Mouse (Mus musculus) frontal cortex, adult (tissue): Measurements from ENCODE around the gene Washc1.
"Not testable (repeated sequence)": the region's sequence is repeated elsewhere in the genome, so short reads cannot be mapped to it uniquely, and the experiment has no call there.

Experiments used
- ATAC-seq: cut with Nextera tagmentation; 2 replicates; pipeline ENCODE4 v1.9.2; 2017; ENCODE audit warnings: mild to moderate bottlenecking, moderate library complexity, mixed read lengths; ENCODE audit not compliant: low TSS enrichment

Washc1 gene

DNA sequence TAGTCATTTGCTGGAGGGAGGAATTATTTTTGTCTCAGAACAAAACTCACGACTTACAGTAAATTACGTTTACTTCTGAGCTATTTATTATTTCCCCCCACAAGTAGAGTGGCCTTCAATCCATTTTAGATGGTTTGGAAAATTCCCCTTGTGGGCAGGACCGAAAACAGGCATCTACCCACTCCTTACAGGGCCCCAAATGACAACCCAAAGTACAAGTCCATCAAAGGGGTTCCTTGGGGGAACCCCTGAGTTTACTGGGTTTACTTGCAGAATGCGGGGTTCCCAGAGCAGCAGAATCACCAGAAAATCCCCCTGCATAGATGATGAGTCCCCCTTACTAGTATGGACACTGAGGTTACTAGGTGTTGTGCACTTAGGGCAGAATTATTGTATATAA is 821 bp downstream of the Washc1 start:
- ATAC-seq, result no peak

DNA sequence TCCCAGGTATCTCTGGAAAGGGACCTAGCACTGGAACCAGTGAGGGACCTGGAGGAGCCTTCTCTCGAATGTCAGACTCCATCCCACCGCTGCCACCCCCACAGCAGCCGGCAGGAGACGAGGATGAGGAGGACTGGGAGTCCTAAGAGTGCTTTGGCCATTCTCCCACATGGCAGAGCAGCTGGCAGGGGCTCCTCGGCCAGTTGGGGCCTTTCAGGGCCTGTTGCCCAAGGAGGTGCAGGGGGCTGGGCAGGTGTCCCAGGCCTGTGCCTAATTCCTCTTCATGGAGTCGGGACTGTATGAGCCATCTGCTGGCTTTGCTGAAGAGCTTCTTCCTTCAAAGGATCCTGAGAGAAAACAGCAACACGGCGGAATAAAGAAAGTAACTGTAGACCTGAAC is 7.6 kb downstream of the Washc1 start:
- no peak for ATAC-seq

DNA sequence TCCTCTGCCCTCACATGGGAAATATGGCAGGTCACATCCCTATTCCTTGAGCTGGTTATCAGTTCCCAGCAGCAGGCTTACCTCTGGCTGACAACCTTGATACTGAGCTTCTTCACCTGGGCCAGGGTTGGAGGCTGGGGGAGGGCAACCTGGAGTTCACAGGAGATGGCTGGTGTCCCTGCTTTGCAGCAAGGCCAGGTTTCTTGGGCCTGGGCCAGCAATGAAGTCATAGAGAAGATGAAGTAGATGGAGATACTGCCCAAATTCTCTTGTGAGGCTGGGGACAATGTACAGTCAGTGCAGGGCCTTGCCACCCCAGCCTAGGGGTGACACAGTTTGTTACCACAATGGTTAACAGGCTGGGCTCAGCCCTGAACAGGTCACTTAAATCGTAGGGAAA is 9.4 kb downstream of the Washc1 start:
- ATAC-seq, result no peak

DNA sequence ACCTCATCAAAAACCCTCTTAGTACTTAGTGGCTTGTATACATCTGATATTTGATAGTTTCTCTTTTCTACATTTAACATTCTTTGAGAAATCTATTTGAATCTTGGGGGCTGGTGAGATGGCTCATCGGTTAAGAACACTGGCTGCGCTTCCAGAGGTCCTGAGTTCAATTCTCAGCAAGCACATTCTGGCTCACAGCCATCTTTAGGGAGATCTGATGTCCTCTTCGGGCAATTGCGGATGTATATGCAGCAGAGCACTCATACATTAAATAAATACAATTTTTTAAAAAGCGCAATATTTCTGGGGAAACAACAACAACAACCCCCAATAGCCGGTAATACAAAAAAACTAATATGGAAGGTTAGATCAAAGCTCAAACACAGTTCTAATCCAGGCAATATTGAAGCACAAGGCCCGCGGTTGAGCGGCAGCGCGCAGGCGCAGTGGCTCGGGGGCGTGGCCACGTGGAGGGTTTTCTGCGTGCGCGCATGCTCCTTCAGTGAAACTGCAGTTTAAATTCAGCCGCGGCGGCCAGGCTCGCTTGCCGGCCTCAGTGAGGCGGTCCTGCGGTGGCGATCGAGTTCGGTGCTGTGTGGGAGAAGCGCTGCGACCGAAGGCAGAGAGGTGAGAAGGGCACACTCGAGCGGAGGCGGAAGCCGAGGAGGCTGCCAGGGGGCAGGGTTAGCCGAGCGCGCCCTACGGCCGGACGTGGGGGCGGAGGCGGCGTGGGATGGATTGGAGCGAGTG is 11.9 kb downstream of the Washc1 start, which contains the start of gene Ddx11:
TSS of gene Ddx11 (plus strand) at position 455 of the 750 bp plus-strand sequence.
- ATAC-seq, result peak; percentile 83

DNA sequence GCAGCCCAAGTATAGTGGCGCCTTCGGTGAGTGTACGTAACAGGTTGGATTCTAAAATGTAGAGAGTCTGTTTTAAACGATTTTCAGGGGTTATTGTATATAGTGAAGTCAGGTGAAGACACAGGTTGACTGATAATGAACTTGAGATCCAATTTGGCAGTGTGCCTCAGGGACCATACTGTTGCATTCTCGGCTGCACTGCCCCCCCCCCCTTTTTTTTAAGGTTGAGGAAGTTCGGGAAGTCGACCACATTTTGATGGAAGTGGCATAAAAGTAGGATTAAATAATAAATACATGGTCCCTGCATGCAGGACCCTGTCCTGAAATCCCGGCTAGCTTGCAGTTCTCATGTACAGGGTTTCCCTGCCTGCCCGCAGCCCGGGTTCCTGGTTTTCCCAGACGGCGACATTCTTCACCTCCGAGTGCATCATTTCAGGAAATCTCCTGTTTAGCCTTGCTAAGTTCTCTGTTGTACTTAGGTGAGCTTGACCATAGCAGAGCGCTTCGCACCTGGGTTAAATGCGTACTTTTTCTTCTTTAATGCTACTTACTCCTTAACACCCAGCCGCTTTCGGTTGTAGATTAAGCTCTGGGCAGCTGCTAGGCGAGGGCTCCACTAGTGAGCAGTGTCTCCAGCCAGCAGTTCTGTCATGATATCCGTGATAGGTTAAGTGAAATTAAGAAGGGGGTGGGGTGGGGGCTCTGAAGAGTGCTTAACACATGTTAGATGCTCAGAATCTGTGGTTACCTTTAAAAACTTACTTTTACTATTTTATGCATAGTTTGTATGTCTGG is 12.7 kb downstream of the Washc1 start:
- no peak for ATAC-seq

DNA sequence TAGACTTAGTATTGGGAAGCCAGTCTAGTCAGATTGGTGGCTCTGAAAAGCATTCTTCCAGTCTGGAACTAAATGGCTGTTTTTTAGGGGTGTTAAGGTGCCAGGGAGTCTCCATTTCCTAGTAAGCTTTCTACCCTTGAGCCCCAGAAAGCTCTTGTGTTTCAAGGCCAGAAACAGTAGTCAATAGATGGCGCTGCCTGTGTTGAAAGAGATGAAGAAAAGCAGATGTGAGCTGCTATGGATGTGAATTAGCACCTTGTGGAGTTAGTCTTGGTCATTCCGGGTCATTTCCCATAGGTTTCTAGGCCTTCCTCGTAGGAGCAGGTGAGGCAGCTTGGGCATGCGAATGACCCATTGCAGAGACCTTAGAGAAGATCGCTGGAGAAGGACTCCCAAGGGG is 13.9 kb downstream of the Washc1 start:
- ATAC-seq, result no peak

DNA sequence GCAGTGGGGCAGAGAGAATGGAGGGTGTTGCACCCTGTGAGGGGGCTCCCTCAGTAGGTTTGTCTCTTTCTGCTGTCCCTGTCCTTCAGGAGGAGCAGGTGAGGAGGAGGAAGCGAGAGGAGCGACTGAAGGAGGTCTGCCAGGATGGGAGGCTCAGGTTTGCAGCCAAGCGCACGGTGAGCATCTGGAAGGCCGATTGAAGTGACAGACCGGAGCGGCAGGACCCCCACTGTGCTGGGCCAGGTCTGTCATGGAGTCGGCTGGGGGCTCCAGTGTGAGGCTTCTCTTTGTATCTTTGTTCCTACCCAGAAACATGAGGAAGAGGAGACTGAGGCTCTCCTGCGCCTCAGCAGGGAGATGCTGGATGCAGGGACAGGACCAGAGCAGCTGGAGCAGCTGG is 19.0 kb downstream of the Washc1 start:
- no peak for ATAC-seq

DNA sequence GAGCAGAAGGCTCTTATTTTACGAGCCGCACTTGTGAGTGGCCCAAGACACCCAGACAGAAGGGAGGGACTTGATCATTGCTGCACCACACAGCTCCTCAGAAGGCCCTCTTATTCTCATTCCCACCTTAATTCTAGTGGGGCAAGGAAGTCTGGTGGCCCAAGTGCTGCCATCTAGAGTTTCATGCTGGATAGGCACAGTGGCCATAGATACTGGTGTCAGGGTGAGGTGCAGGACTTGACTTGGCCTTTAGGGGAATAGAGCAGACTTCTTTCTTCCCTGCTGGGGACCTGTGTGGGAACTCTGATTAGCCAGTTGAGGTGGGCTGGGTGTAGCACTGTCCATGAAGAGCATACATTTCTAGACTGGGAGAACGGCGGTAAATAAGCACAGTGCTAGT is 19.9 kb downstream of the Washc1 start:
- no peak for ATAC-seq

DNA sequence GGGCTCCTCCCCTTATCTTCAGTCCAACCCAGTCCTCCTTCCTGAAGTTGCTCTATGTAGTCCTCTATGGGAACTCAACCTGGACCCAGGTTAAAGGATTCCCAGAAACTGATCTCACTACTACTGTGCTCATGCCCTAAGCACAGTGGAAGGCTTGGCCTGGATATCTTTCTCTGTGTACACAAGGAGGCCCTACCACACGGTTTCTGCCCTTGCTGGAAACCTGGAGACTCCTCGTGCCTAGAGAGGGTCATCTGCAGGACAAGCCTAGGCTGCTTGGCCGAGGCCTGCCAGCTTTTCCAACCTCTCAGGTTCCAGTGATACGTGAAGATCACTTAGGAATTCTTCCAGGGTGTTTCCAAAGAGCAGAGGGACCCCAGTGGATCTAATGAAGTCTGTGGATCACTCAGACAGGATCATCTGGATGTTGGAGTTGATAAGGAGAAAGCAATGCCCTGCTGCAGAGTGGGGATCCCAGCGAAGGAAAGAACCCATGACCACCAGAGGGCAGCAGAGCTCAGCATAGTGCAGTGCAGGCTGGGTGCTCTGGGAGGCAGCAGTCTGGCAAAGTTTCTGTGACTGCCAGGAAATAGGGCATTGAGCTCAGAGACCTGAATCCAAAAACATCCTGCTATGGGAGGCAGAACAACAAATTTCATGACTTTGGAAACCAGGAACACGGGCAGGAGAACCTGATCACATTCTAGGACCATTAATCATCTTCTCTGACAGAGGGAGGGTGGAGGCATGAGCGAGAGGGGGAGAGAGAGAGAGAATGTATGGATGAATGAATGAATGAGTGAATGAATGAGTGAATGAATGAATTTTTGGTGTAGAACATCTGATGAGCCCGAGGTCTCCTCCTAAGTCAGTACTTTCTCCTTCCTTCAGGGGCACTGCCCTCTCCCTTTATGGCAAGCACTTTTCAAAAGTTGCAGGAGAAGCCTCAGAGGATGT is 41.6 kb downstream of the Washc1 start:
- ATAC-seq, result peak; percentile 88

DNA sequence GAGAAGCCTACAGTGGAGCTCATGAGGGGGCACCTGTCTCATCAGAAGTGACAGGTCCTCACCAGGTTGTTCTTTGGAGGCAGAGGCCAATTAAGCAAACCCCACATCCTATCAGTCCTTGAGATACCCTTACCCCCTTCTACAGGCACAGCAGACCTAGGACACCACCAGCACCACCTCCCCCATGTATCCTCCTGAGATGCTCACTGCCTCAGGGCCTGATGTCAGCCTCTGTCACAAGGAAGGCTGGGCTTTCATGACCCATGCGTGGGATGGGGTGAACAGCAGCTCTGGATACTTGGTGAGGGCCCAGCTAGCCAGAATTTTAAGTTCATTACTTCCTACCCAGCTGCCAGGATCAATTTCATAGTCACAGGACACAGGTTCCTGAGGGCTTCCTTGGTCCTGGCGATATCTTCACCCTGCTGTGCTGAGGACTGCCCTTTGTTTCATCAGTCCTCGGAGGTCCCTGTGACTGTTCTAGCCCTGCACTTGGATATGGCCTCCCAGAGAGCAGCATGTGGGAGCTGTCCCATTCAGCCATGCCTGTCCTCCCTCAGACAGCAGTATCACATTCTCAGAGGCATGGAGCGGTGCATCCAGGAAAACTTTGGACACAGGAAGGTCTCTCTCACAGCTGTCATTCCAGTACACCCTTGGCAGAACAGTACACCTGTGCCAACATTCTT is 42.5 kb downstream of the Washc1 start:
- ATAC-seq, result not testable (repeated sequence)

DNA sequence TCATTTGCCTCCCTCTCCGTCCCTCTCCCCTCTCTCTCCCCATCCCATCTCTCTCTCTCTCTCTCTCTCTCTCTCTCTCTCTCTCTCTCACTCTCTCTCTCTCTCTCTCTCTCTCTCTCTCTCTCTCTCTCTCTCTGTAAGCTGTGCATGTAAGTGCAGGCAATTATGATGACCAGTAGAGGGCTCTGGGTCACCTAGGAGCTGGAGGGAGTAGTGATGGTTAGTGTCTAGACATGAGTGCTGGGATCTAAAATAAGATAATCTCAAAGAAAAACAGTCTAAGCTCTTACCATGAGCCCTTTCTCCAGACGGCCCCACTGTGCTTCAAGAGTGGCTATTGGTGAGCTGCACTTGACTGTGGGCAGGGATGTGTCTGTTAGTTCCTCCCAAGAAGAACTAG is 43.5 kb downstream of the Washc1 start:
- no peak for ATAC-seq

DNA sequence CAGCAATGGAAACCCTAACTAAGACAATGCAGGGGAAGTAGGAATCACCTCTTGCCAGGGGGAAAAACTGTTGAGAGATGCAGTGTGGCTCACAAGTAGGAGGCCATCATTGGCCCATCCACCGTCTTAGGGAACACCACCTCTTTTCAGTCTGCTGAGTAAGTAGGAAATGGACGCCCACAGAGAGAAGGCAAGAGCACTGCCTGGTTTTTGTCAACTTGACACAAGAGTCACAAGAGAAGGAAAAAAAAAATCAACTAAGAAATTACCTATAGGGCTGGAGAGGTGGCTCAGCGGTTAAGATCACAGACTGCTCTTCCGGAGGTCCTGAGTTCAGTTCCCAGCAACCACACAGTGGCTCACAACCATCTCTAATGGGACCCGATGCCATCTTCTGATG is 46.9 kb downstream of the Washc1 start:
- ATAC-seq, result no peak

DNA sequence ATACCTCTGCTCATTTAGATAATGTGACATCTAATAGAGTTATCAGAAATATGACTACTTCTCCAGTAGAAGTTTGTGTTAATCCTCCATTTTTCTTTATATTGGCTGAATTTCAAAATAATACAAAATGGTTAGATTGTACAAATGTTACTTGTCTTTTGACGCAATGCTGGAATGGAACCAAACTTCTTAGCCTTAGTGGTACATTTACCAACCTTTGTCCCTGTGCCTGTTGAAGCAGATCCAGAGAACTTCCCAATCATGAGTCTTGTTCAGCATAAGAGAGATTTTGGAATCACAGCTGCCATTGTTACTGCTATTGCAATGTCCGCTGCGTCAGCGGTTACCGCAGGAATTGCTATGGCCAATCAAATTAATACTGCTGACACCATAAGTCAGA is 55.8 kb downstream of the Washc1 start:
- ATAC-seq, result not testable (repeated sequence)
